Mouse (Mus musculus) stomach, embryonic 16.5 days (tissue): ENCODE data around the gene Cdh5. TPM values are rescaled to one million over a fixed set of nuclear protein-coding genes. Genes with fewer than 3 reads are reported as not detected.
"Not testable (repeated sequence)": the region's sequence is repeated elsewhere in the genome, so short reads cannot be mapped to it uniquely, and the experiment has no call there.

Experiments used
- ATAC-seq: fragments of 200-750 bp; cut with Nextera tagmentation; 2 replicates; pipeline ENCODE4 v1.8.0; 2017; ENCODE audit warnings: moderate number of reproducible peaks, moderate TSS enrichment; ENCODE audit not compliant: insufficient read depth, low FRiP score
- H3K27ac ChIP-seq: fragments of 300-500 bp; sonication (generic); 2 replicates; pipeline ENCODE4 v1.5.1; 2014; ENCODE audit warnings: low read length
- H3K27me3 ChIP-seq: fragments of 300-500 bp; sonication (generic); 2 replicates; pipeline ENCODE4 v1.6.1; 2014; ENCODE audit warnings: low read length, control low read depth, mixed read lengths; ENCODE audit not compliant: control insufficient read depth, insufficient read depth
- H3K36me3 ChIP-seq: fragments of 300-500 bp; sonication (generic); 2 replicates; pipeline ENCODE4 v1.6.1; 2014; ENCODE audit warnings: low read length; ENCODE audit not compliant: control insufficient read depth, insufficient read depth
- H3K4me1 ChIP-seq: fragments of 300-500 bp; sonication (generic); 2 replicates; pipeline ENCODE4 v1.6.1; 2014; ENCODE audit warnings: low read length, control low read depth, mixed read lengths; ENCODE audit not compliant: control insufficient read depth, insufficient read depth
- H3K4me2 ChIP-seq: fragments of 300-500 bp; sonication (generic); 2 replicates; pipeline ENCODE4 v1.6.1; 2014; ENCODE audit warnings: low read depth, low read length, mixed read lengths
- H3K4me3 ChIP-seq: fragments of 300-500 bp; sonication (generic); replicated peaks from 2 replicates; pipeline ENCODE4 v1.5.1; 2014; ENCODE audit warnings: mild to moderate bottlenecking, low read length
- H3K9ac ChIP-seq: fragments of 300-500 bp; sonication (generic); 2 replicates; pipeline ENCODE4 v1.6.1; 2014; ENCODE audit warnings: low read length
- H3K9me3 ChIP-seq: fragments of 300-500 bp; sonication (generic); replicated peaks from 2 replicates; pipeline ENCODE4 v1.6.1; 2016; ENCODE audit warnings: low read length, control low read depth; ENCODE audit not compliant: control insufficient read depth
- WGBS: fragments of 180-500 bp; shearing (Covaris S2); extraction: QIAGEN DNeasy Blood & Tissue Kit; methylation state at CpG from one replicate; pipeline ENCODE4 v1.1.7; 2014; 5-methylcytosine and 5-hydroxymethylcytosine counted together
- polyA plus RNA-seq: library from polyadenylated mRNA; unstranded; fragments of >200 nt; fragmentation: Nextera tagmentation; extraction: Ambion mirVana; gene quantifications from 2 replicates; pipeline ENCODE4 v1.2.1, GENCODE M21; 2015

The Cdh5 gene
- polyA plus RNA-seq, 1 experiment from 2014 or later = 25.1 TPM

GRCm38 (mm10) chr8:104087878-104088277 lies 13.5 kb upstream of the Cdh5 start:
- not testable (repeated sequence) for H3K4me1 ChIP-seq, ATAC-seq, H3K27ac ChIP-seq

GRCm38 (mm10) chr8:104088881-104089280 lies 12.5 kb upstream of the Cdh5 start:
- no peaks in the 10 kb centered on the region for H3K27me3 ChIP-seq
- H3K36me3 ChIP-seq = no peaks in the 10 kb centered on the region
- H3K9me3 ChIP-seq = no peaks in the 10 kb centered on the region
- 67% methylated on average over 3 of the region's 3 CpGs for WGBS
- H3K4me1 ChIP-seq = peaks cover 4% of the 10 kb centered on the region; the same call in 1 of the 2 replicates
- no peak overlapping the region for H3K4me2 ChIP-seq
- no peak overlapping the region for H3K27ac ChIP-seq
- H3K9ac ChIP-seq = no peak overlapping the region
- no peak for ATAC-seq
- no peak overlapping the region for H3K4me3 ChIP-seq

More at GRCm38 (mm10) chr8:104087878-104088277, 13.5 kb upstream of the Cdh5 start:
- not testable (repeated sequence) for H3K4me3 ChIP-seq, H3K36me3 ChIP-seq, H3K9me3 ChIP-seq, H3K4me2 ChIP-seq, H3K27me3 ChIP-seq, H3K9ac ChIP-seq

GRCm38 (mm10) chr8:104090993-104091900 lies 10.2 kb upstream of the Cdh5 start:
- H3K27me3 ChIP-seq, ATAC-seq, H3K9me3 ChIP-seq, H3K36me3 ChIP-seq, H3K4me1 ChIP-seq, H3K27ac ChIP-seq, H3K9ac ChIP-seq: not testable (repeated sequence)
- H3K4me2 ChIP-seq = peak overlapping the region; percentile 39
- 7% methylated on average over 22 of the region's 24 CpGs for WGBS
- peak overlapping the region; percentile 20; the same call in 1 of the 2 replicates for H3K4me3 ChIP-seq

- no peak overlapping the region for H3K9ac ChIP-seq
- WGBS = 61% methylated on average over 7 of the region's 7 CpGs
- peaks cover 4% of the 10 kb centered on the region; the same call in 1 of the 2 replicates for H3K4me1 ChIP-seq
- no peaks in the 10 kb centered on the region for H3K27me3 ChIP-seq
- H3K4me3 ChIP-seq = no peak overlapping the region
- H3K4me2 ChIP-seq = no peak overlapping the region
- H3K36me3 ChIP-seq = no peaks in the 10 kb centered on the region
- ATAC-seq = no peak
- no peaks in the 10 kb centered on the region for H3K9me3 ChIP-seq
- no peak overlapping the region for H3K27ac ChIP-seq
These were observed 8.1 kb upstream of the Cdh5 start for GRCm38 (mm10) chr8:104093336-104093735.

GRCm38 (mm10) chr8:104095595-104095994 lies 5.8 kb upstream of the Cdh5 start:
- ATAC-seq = 0 out of 2 replicates have a peak, but pooled peaks have one; percentile 57
- no peak overlapping the region for H3K9ac ChIP-seq
- H3K4me1 ChIP-seq = peaks cover 4% of the 10 kb centered on the region; the same call in 1 of the 2 replicates
- no peaks in the 10 kb centered on the region for H3K27me3 ChIP-seq
- peak overlapping the region; percentile 37; the same call in 1 of the 2 replicates for H3K27ac ChIP-seq
- H3K4me3 ChIP-seq = no peak overlapping the region
- no peak overlapping the region for H3K4me2 ChIP-seq
- H3K36me3 ChIP-seq = no peaks in the 10 kb centered on the region
- no peaks in the 10 kb centered on the region for H3K9me3 ChIP-seq
- WGBS = 67% methylated on average over 9 of the region's 9 CpGs

- Histone ChIP-seq H3K4me1 (peaks cover 4% of the 10 kb centered on the region; the same call in 1 of the 2 replicates), H3K27ac (peak overlapping the region; percentile 41; the same call in 1 of the 2 replicates), H3K4me2 (no peak overlapping the region), H3K4me3 (no peak overlapping the region), H3K27me3 (no peaks in the 10 kb centered on the region), H3K9me3 (no peaks in the 10 kb centered on the region), H3K36me3 (no peaks in the 10 kb centered on the region), H3K9ac (no peak overlapping the region)
- WGBS = 55% methylated on average over 10 of the region's 10 CpGs
- ATAC-seq = no peak
These were observed 4.8 kb upstream of the Cdh5 start for GRCm38 (mm10) chr8:104096644-104097043.

- H3K4me1 ChIP-seq = no peaks in the 10 kb centered on the region
- H3K27me3 ChIP-seq = no peaks in the 10 kb centered on the region
- no peak overlapping the region for H3K9ac ChIP-seq
- peak; percentile 39; the same call in 1 of the 2 replicates for ATAC-seq
- no peak overlapping the region for H3K4me3 ChIP-seq
- 25% methylated on average over 6 of the region's 6 CpGs for WGBS
- H3K36me3 ChIP-seq = no peaks in the 10 kb centered on the region
- H3K4me2 ChIP-seq = no peak overlapping the region
- H3K9me3 ChIP-seq = no peaks in the 10 kb centered on the region
- 0 out of 2 replicates have a peak overlapping the region, but pooled peaks have one; percentile 53 for H3K27ac ChIP-seq
These were observed 2.6 kb upstream of the Cdh5 start for GRCm38 (mm10) chr8:104098671-104099346.

GRCm38 (mm10) chr8:104099347-104100099 lies 1.9 kb upstream of the Cdh5 start:
- no peak for ATAC-seq
- Histone ChIP-seq H3K9ac (no peak overlapping the region), H3K4me2 (no peak overlapping the region), H3K4me3 (no peak overlapping the region), H3K36me3 (no peaks in the 10 kb centered on the region), H3K27me3 (no peaks in the 10 kb centered on the region), H3K9me3 (no peaks in the 10 kb centered on the region), H3K27ac (peak overlapping the region; percentile 53; the same call in 1 of the 2 replicates), H3K4me1 (no peaks in the 10 kb centered on the region)
- WGBS = 57% methylated on average over 20 of the region's 20 CpGs
